Mouse (Mus musculus) stomach, embryonic 14.5 days (tissue): ENCODE results near the gene Rad54l2. TPM values are rescaled to one million over a fixed set of nuclear protein-coding genes. Genes with fewer than 3 reads are reported as not detected.
A peak's percentile ranks its signal among the peaks of the same experiment; 100 is the strongest.

Experiments used
- ATAC-seq: fragments of 200-750 bp; cut with Nextera tagmentation; 2 replicates; pipeline ENCODE4 v1.8.0; 2017; ENCODE audit warnings: low read depth, moderate TSS enrichment; ENCODE audit not compliant: insufficient number of reproducible peaks, insufficient read depth, low FRiP score
- H3K27ac ChIP-seq: fragments of 300-500 bp; sonication (generic); 2 replicates; pipeline ENCODE4 v1.5.1; 2014; ENCODE audit warnings: mild to moderate bottlenecking, low read length, moderate library complexity, mixed read lengths
- H3K27me3 ChIP-seq: fragments of 300-500 bp; sonication (generic); 2 replicates; pipeline ENCODE4 v1.6.1; 2014; ENCODE audit warnings: low read length, control low read depth, mixed read lengths; ENCODE audit not compliant: control insufficient read depth, insufficient read depth
- H3K36me3 ChIP-seq: fragments of 300-500 bp; sonication (generic); 2 replicates; pipeline ENCODE4 v1.6.1; 2014; ENCODE audit warnings: mild to moderate bottlenecking, control low read depth, low read length, moderate library complexity, mixed read lengths; ENCODE audit not compliant: control insufficient read depth, insufficient read depth
- H3K4me1 ChIP-seq: fragments of 300-500 bp; sonication (generic); 2 replicates; pipeline ENCODE4 v1.6.1; 2014; ENCODE audit warnings: low read length, control low read depth, mixed read lengths; ENCODE audit not compliant: control insufficient read depth, insufficient read depth
- H3K4me2 ChIP-seq: fragments of 300-500 bp; sonication (generic); replicated peaks from 2 replicates; pipeline ENCODE4 v1.6.1; 2014; ENCODE audit warnings: low read depth, low read length, control low read depth
- H3K4me3 ChIP-seq: fragments of 300-500 bp; sonication (generic); 2 replicates; pipeline ENCODE4 v1.5.1; 2014; ENCODE audit warnings: low read depth, low read length, control low read depth
- H3K9ac ChIP-seq: fragments of 300-500 bp; sonication (generic); replicated peaks from 2 replicates; pipeline ENCODE4 v1.6.1; 2014; ENCODE audit warnings: low read depth, mild to moderate bottlenecking, control low read depth, low read length, moderate library complexity, mixed read lengths
- H3K9me3 ChIP-seq: fragments of 300-500 bp; sonication (generic); 2 replicates; pipeline ENCODE4 v1.6.1; 2016; ENCODE audit warnings: low read depth, low read length, control low read depth; ENCODE audit not compliant: control insufficient read depth
- WGBS: fragments of 180-500 bp; shearing (Covaris S2); extraction: QIAGEN DNeasy Blood & Tissue Kit; methylation state at CpG from one replicate; pipeline ENCODE4 v1.1.7; 2014; 5-methylcytosine and 5-hydroxymethylcytosine counted together
- polyA plus RNA-seq: library from polyadenylated mRNA; unstranded; fragments of >200 nt; fragmentation: Nextera tagmentation; extraction: Ambion mirVana; gene quantifications from 2 replicates; pipeline ENCODE4 v1.2.1, GENCODE M21; 2014

The Rad54l2 gene
- polyA plus RNA-seq, 1 experiment from 2014 or later, result 6.6 TPM

GRCm38 (mm10) chr9:106692973-106693481, 96.0 kb downstream of the Rad54l2 start:
- Histone ChIP-seq H3K4me2 (no peak overlapping the region), H3K36me3 (peaks cover 27% of the 10 kb centered on the region), H3K9ac (no peak overlapping the region), H3K4me3 (no peak overlapping the region), H3K9me3 (no peaks in the 10 kb centered on the region), H3K27ac (no peak overlapping the region), H3K4me1 (no peaks in the 10 kb centered on the region), H3K27me3 (no peaks in the 10 kb centered on the region)
- 92% methylated on average over 11 of the region's 11 CpGs for WGBS
- ATAC-seq, result no peak

GRCm38 (mm10) chr9:106688834-106689233, 100.2 kb downstream of the Rad54l2 start:
- no peak overlapping the region for H3K4me3 ChIP-seq
- H3K9me3 ChIP-seq, result no peaks in the 10 kb centered on the region
- H3K36me3 ChIP-seq, result peaks cover 16% of the 10 kb centered on the region
- H3K4me1 ChIP-seq, result peaks cover 9% of the 10 kb centered on the region; the same call in 1 of the 2 replicates
- ATAC-seq, result no peak
- H3K4me2 ChIP-seq, result no peak overlapping the region
- no peaks in the 10 kb centered on the region for H3K27me3 ChIP-seq
- 85% methylated on average over 8 of the region's 8 CpGs for WGBS
- H3K27ac ChIP-seq, result no peak overlapping the region
- no peak overlapping the region for H3K9ac ChIP-seq

DNA sequence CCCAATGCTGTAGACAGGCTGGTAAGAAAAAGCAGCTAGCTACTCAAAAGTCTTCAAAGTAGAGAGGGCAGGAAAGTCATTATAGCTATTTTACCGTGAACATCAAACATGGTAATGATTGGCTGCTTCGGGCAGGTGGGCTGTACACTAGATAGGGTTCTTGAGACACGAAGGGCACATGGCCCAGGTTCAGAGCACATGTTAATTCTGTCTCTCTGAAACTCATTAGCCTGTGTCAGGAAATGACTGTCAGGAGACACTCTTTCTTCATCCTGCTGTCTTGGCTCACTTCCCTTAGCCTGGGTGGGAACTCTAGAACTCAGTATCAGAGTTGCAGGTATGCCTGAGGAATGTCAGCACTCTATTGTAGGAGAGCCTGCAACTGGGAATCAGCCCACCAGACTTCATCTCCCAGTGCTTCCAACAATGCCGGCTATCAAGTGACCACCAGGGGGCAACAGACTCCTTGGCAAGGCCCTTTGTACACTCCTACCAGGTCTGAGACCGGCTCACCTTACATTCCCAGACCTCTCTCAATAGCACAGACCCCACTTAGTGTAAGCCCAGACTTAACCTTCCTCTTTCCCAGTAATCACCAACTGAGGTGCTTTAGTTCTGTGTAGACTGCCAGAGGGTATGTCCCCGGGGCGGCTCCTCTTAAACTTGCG, 101.9 kb downstream of the Rad54l2 start:
- Histone ChIP-seq H3K4me3 (no peak overlapping the region), H3K9me3 (no peaks in the 10 kb centered on the region), H3K27ac (no peak overlapping the region), H3K4me2 (no peak overlapping the region; the same call in 1 of the 2 replicates), H3K9ac (no peak overlapping the region), H3K36me3 (peaks cover 3% of the 10 kb centered on the region; the same call in 1 of the 2 replicates), H3K27me3 (no peaks in the 10 kb centered on the region), H3K4me1 (peaks cover 9% of the 10 kb centered on the region; the same call in 1 of the 2 replicates)
- 33% methylated on average over 8 of the region's 8 CpGs for whole genome bisulfite sequencing
- ATAC-seq, result peak; percentile 46

DNA sequence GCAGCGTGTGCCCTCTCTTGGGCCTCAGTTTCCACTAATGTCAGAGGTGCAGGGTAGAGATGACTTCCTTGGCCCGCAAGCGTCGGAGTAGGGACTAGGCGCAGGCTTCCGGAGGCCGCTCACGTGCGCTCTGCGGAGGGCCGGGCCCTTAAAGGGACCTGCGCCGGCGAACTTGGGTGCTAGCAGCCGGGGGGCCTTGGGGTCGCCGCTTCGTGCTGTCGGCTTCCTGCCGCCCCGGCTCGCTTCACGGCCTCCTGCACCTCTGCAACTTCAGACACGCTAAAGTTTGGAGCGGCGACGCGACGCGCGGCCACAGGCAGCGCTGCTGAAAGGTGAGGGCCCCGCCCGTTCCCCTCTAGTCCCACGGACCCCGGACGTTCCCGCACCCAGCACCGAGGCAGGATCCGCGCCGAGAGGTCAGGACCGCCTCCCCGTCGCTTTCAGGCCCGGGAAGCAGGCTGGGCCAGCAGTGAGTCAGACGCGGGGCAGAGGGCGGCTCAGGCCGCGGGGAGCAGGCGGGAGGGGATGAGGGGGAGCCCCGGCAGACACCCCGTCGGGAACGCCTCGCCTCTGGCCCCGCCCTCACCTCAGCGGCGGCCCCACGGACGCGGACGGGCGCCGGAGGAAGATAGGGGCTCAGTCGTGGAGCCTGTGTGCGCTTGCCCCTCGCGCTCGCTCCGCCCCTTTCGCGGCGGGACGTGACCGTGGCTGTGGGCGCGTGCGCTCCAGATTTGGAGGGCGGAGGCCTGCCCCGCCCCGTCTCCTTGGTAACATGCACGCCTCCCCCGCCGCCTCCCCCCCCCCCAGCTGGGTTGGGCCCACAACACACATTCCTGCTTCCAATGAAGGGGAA, 103.5 kb downstream of the Rad54l2 start, which contains the start of gene Tex264:
Tex264 (minus strand) TSS at position 679 of the 853 bp plus-strand sequence.
- no peaks in the 10 kb centered on the region for H3K27me3 ChIP-seq
- peak; percentile 89 for ATAC-seq
- no peaks in the 10 kb centered on the region for H3K9me3 ChIP-seq
- peak within 1 kb of the TSS; percentile 79 for H3K4me3 ChIP-seq
- H3K27ac ChIP-seq, result peak within 1 kb of the TSS; percentile 91
- WGBS, result under 1% methylated on average over 86 of the region's 86 CpGs
- H3K36me3 ChIP-seq, result peaks cover 8% of the 10 kb centered on the region; the same call in 1 of the 2 replicates
- peaks cover 9% of the 10 kb centered on the region; the same call in 1 of the 2 replicates for H3K4me1 ChIP-seq
- peak within 1 kb of the TSS; percentile 94 for H3K4me2 ChIP-seq
- H3K9ac ChIP-seq, result peak within 1 kb of the TSS; percentile 71

DNA sequence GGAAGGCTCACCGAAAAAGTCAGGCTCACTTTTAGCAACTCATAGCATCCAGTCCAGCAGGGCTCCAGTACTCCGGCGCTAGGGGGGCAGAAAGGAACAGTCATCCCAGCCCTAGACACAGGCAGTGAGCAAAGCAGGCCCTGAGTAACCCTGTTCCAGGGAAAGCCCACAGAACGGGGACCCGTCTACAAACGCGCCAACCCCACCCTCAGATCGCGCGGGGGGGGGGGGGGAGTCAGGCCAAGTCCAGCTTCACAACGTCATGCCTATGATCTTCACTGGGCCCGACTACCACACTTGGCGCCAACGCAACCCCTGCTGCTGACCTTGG, 104.1 kb downstream of the Rad54l2 start:
- H3K9ac ChIP-seq, result peak overlapping the region; percentile 71
- H3K9me3 ChIP-seq, result no peaks in the 10 kb centered on the region
- H3K36me3 ChIP-seq, result peaks cover 13% of the 10 kb centered on the region; the same call in 1 of the 2 replicates
- 2% methylated on average over 11 of the region's 14 CpGs for WGBS
- 0 out of 2 replicates have a peak, but pooled peaks have one; percentile 8 for ATAC-seq
- peak overlapping the region; percentile 94 for H3K4me2 ChIP-seq
- H3K4me1 ChIP-seq, result peaks cover 9% of the 10 kb centered on the region; the same call in 1 of the 2 replicates
- H3K27me3 ChIP-seq, result no peaks in the 10 kb centered on the region
- H3K27ac ChIP-seq, result peak overlapping the region; percentile 91; the same call in 1 of the 2 replicates
- H3K4me3 ChIP-seq, result peak overlapping the region; percentile 79

- Histone ChIP-seq H3K27me3 (no peaks in the 10 kb centered on the region), H3K9me3 (no peaks in the 10 kb centered on the region), H3K4me1 (peaks cover 9% of the 10 kb centered on the region; the same call in 1 of the 2 replicates), H3K27ac (no peak overlapping the region; the same call in 1 of the 2 replicates), H3K4me3 (peak overlapping the region; percentile 79), H3K9ac (0 out of 2 replicates have a peak overlapping the region, but pooled peaks have one; percentile 71), H3K4me2 (peak overlapping the region; percentile 94), H3K36me3 (peaks cover 17% of the 10 kb centered on the region; the same call in 1 of the 2 replicates)
- ATAC-seq, result no peak
- WGBS, result 74% methylated on average over 6 of the region's 6 CpGs
These were observed 104.7 kb downstream of the Rad54l2 start for GRCm38 (mm10) chr9:106684093-106684872.

DNA sequence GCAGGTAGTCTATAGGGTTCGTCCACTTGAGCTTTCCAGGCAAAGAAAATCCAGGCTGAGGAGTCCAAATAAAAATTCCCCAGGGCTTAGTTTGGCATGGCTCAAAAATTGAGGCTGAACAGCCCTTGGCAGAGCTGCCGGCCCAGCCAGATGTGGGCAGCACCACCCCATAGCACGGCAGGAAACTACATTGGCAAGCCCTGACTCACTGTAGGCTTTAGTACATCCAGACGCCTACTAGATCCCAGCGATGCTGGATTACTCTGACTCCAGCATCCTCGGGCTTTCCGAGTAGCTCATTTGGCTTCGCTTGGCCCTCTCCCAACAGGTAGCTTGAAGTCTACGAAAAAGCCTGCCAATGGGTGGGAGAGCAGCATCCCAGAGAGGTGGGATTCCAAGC, 108.0 kb downstream of the Rad54l2 start:
- Histone ChIP-seq H3K9ac (no peak overlapping the region), H3K4me2 (no peak overlapping the region), H3K4me3 (no peak overlapping the region), H3K4me1 (0 out of 2 replicates have a peak, but pooled peaks cover 6% of the 10 kb centered on the region), H3K27me3 (no peaks in the 10 kb centered on the region), H3K27ac (no peak overlapping the region), H3K36me3 (peaks cover 21% of the 10 kb centered on the region; the same call in 1 of the 2 replicates), H3K9me3 (no peaks in the 10 kb centered on the region)
- ATAC-seq, result no peak
- 91% methylated on average over 9 of the region's 9 CpGs for WGBS
